Mouse (Mus musculus): Measurements from ENCODE around the gene Rap1gap.

The Rap1gap gene

DNA sequence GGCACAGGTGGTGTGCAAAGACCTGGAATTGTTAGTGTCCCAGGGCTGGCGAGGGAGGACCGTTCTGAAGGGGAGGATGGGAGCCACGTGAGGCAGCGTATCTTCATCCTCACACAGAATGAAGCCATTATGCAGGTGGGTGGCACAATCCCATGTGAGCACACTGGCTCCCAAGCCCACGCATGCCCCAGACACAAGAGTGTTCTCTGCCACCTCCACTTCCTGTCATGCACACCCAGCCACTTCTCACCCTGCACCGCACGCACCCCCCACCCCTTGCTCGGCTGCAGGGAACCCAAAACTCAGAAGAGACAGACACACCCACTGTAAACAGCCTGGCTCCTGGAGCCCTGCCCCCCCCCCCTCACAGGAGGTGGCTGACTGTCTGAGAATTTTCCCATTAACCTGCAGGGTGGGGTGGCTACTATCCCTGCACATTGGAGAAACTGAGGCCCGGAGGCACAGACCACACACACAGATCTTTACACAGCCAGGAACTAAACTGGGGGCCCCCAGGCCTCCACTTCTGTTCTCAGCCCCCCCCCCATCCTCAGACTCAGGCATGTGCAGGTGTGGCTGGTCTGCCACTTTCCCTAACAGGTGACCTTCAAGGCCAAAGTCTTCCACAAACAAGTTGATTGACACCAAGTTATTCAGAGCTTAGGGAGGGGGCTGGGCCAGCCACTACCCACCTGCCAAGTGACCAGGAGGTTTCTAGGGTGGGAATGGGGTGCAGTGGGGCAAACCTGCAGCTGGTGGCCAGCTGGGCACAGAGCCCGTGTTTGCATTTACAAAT is 27.8 kb downstream of the Rap1gap start:
- DNase-seq (ENCODE audit: low read depth, low spot score) = no peak

- DNase-seq (ENCODE audit: low read depth, low spot score) = no peak
Observed at GRCm38 (mm10) chr4:137695300-137695699, 30.8 kb downstream of the Rap1gap start.

DNA sequence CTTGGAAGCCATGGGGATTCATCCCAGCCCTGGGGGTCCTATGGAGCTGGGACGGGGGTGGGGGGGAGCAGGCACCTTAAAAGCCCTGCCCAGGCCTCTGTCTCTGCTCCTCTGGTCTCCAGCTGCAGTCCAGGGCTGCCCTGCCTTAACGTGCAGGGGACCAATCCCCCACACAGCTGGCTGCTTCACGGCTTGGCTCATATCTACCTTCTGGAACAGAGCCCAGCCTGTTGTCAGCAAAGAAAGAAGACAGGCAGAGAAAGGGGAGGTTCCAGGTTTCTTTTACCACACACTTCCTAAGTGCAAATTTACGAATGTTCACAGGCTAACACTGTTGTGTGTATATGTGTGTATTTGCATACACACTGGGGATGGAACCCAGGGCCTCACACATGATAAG is 31.4 kb downstream of the Rap1gap start:
- no peak for DNase-seq (ENCODE audit: low read depth, low spot score)

- DNase-seq (ENCODE audit: low read depth, low spot score) = no peak
Observed at GRCm38 (mm10) chr4:137697156-137697885, 32.8 kb downstream of the Rap1gap start.

- DNase-seq (ENCODE audit: low read depth, low spot score) = no peak
Observed at GRCm38 (mm10) chr4:137698076-137698985, 33.8 kb downstream of the Rap1gap start.

DNA sequence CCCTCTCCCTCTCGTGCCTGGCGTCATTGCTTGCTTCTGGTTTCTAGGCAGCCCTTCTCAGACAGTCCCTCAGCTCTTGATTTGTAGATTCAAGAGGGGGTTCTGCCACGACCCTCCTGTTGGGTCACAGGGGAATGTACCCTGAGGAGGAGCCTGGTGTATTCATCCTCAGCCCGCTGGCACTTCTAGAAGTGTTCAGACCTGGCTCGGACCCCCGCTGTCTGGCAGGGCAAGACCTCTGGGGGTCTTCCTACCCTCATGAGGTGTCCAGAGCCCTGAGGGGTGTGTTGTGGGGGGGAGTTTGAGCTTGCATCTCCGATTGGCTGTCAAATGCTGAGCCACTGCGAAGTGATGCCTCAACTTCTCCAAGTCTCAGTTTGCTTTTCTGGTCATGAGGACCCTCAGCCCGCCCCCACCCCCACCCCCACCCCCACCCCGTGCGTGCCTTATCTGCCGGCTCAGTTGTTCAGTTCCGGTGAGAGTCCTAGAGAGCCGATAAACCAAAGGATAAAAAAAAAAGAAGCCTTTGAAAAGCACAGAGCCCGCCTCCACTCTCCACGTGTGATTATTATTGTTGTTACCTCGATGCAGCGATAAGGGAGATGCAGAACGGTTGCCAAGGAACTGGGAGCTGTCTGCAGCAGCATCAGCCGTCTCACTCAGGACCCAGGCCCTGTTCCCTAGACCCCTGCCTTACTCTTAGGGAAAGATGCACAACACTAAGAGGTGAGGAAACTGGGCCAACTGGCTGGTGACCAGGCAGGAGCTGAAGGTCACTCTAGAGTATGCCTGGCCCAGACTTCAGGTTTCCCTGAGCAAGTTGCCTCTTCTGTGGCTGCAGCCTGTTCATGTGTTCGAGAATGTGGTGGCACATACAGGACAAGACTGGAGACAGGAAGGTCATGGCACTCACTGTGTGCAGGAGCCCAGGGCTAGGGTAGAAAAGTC is 35.0 kb downstream of the Rap1gap start:
- no peak for DNase-seq (ENCODE audit: low read depth, low spot score)

GRCm38 (mm10) chr4:137700960-137701359 is 36.4 kb downstream of the Rap1gap start:
- no peak for DNase-seq (ENCODE audit: low read depth, low spot score)

DNA sequence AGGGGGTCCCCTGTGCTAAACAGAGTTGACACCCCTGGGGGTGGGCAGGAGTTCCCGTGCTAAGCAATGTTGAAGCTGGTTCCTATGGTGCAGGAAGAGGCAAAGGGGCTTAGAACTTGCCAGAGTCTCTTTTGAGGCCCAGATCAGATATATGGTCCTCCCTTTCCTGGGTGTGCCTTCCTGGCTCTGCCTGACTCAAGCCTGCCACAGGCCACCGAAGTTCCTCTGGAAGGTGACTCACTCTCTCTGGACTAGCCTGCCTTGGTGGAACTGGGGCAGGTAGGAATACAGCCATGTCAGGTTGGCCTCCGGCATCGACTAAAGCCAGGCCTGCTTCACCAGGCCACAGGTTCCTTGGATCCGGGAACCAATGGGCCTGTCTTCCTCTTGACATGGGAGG is 38.6 kb downstream of the Rap1gap start:
- DNase-seq (ENCODE audit: low read depth, low spot score) = no peak

DNA sequence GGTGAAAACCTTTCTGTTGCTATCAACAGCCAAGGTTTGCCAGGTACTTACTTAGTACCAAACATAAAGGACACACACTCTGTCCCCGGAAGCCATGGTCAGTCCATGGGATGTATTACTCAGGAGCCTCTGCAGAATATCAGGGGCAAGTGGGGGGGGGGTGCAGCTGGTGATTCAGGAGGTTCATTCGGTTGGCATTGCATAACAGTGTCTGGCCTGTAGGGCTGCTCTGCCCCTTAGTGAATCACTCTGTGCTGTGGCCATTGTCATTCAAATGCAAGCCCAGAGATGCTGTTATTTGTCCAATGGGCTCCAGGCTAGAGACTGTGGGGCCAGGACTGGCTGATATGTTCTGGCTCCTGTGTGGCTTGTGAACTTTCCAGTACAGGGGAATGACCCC is 40.0 kb downstream of the Rap1gap start:
- no peak for DNase-seq (ENCODE audit: low read depth, low spot score)

DNA sequence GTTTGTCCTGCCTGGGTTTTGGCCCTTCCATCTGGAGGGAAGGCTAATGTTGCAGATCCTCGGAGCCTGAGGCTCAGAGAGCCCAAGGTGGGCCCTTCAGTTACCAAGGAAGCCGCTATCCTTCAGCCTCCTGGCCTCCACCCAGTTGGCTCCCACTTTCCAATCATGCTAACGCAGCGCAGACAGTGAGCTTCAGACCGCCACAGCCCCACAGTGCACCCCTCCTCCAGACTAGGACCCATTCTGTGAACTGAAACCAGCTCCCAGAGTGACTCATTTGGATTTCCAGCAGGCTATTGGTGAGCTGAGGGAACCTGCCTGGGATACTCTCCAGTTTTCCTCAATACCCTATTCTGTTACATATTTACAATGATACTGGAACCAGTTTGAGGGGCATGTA is 40.9 kb downstream of the Rap1gap start:
- DNase-seq (ENCODE audit: low read depth, low spot score) = no peak

DNA sequence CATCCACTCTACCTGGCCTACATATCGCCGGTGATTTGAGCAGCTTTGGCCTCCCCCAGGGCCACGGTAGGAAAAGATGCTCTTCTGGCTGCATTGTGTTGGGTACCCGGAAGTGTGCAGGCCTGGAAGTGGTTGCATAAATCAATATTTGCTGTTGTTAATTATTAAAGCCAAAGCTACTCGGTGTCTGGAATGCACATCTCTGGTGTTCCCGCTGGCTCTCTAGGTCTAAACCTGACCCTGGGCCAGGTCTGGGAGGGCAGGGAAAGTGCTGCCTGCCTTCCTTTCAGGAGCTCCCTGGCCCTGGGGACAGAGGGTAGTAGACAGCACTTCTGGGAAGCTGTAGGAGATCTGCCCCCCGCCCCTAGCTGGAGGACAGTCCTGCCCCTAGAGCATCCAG is 42.0 kb downstream of the Rap1gap start:
- no peak for DNase-seq (ENCODE audit: low read depth, low spot score)

DNA sequence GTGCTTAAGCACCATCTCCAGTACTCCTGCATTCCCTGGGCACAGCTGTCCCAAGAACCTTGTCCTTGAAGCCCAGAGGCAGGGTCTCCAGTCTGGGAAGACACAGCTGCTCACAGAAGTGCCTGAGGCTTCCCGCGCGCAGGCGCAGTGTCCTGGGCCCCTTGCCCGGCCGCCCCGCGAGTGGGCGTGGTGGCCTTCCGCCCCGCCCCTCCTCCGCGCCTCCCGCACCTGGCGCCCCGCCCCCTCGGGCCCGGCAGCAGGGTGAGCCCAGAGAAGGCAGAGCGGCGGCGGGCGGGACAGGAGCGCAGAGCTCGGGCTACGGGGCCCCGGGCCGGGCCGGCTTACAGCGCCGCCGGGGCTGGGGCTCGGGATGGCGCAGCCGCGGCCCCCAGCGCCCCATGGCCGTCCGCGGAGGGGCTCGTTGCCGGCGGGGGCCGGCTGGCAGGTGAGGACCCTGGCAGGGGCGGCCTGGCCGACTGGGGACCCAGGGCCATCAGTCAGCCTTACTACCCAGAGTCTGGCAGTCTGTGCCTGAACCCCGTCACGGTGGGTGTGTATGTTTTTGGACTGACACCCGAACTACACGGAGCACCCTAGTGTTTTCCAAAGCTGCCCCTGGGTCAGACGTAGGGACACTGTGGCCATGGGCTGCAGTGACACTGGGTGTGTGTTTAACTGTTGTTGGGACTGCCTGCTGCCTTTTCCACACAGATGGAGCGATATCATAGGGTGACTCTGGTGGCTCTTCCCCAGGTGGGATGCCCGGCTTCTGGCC is 42.9 kb downstream of the Rap1gap start:
- DNase-seq (ENCODE audit: low read depth, low spot score) = peak; percentile 78

GRCm38 (mm10) chr4:137712963-137713362 is 48.4 kb downstream of the Rap1gap start:
- no peak for DNase-seq (ENCODE audit: low read depth, low spot score)

- DNase-seq (ENCODE audit: low read depth, low spot score) = peak; percentile 49
Observed at GRCm38 (mm10) chr4:137714020-137714624, 49.6 kb downstream of the Rap1gap start.

GRCm38 (mm10) chr4:137717005-137717404 is 52.5 kb downstream of the Rap1gap start:
- DNase-seq (ENCODE audit: low read depth, low spot score) = no peak

- no peak for DNase-seq (ENCODE audit: low read depth, low spot score)
Observed at GRCm38 (mm10) chr4:137717671-137718070, 53.1 kb downstream of the Rap1gap start.

DNA sequence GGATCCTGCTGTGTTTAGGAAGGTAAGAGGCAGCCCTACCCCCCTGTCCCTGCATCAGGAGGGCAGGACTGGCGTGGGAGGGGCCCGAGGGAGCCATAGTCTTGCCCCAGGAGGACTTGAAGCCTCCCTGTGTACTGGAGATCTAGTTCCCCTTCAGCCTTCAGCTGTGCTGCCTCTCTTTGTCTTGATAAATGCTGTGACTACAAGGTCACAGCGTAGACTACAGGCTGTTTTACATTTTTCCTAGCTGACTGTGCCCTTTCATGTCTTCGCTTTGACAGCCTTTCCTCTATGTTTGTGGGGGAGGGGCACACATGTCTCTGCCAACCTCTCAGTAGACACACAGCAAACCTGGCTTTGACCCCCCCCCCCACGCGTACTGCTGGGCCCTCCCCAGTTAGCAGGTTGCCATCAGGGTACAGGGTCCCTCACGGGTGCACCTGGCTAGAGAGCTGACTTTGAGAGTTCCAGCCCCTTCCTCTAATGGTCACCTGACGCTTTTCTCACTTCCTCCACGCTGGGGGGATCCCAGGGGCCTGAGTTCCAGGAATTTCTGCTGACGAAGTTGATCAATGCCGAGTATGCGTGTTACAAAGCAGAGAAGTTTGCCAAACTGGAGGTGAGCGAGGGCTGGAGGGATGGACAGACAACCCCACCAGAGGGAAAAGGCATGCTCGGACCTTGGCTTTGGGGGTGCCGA is 55.0 kb downstream of the Rap1gap start:
- DNase-seq (ENCODE audit: low read depth, low spot score) = no peak

DNA sequence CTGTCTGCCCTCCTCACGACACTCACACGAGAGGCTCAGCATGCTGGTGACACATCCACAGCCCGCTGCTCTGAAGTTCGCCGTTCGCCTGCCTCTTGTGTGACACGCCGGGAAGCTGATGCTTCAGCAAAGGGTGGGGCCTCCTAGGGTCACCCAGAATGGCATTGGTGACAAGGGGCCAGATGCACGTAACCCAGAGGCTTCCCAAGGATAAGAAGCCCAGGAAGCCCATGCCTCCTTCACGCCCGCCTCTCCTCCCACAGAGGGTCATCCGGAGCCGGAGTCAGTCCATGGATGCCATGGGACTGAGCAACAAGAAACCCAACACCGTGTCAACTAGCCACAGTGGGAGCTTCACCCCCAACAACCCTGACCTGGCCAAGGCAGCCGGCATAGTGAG is 57.0 kb downstream of the Rap1gap start:
- DNase-seq (ENCODE audit: low read depth, low spot score) = no peak

DNA sequence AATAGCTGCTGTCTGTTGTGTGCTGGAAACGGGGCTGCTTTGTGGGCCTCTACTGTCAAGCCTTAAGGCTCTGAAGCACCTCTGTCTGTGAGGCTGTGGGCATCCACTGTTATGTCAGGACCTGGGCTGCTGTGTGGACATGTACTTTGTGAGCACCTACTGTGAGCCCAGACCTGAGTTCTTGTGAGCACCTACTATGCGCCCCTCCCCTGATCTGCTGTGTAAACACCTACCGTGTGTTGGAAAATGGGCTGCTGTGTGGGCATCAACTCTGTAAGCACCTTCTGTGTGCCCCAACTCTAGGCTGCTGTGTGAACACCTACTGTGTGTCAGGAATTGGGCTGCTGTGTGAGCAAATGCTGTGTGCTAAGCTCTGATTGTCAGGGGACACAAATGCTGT is 57.7 kb downstream of the Rap1gap start:
- DNase-seq (ENCODE audit: low read depth, low spot score) = no peak

All from CD4-positive, CD25-positive, alpha-beta regulatory T cell, adult 2 months (primary cell).